Mouse (Mus musculus) megakaryocyte, embryonic 14.5 days (primary cell): ENCODE measurements at regions not wholly inside any gene's neighbourhood (a gene's known extent, or its start where the extent isn't known, plus 50 kb on each side); places are given as distances from the start of the nearest gene placed in this dataset.

ENCODE experiments used
- FLI1 ChIP-seq: IDR thresholded peaks from 2 replicates; pipeline ENCODE4 v1.6.1; 2012; ENCODE audit warnings: low read length, inconsistent platforms, mixed read lengths
- GATA1 ChIP-seq: IDR thresholded peaks from 3 replicates; pipeline ENCODE4 v1.6.1; 2012; ENCODE audit warnings: mixed read lengths, low read length, inconsistent platforms, borderline replicate concordance

DNA sequence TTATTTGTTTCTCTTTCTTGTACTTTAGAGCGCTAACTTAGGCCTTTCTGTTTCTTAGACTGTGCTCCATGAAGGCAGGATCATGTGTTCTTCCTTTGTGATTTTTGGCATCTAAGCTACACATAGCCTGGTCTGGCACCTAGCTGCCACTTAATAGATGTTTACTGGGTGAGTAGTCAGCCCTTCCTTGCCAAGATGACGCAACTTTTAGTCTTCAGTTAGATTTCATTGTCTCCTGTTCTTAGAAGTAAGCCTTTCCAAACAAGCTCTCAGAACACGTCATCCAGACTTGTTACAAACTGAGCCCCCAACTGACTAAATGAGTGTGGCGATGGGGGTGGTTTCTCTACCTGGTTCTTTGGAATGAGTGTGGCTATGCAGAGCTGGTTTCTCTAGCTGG is 85.4 kb upstream of the Rapgef5 start:
- no peak for TF ChIP-seq GATA1
- no peak for TF ChIP-seq FLI1
